Mouse (Mus musculus) adrenal gland, adult 18-20 months (tissue): ENCODE data around the gene Zfp780b. TPM values are rescaled to one million over a fixed set of nuclear protein-coding genes. Genes with fewer than 3 reads are reported as not detected.
A peak's percentile ranks its signal among the peaks of the same experiment; 100 is the strongest.
"Not testable (repeated sequence)": the region's sequence is repeated elsewhere in the genome, so short reads cannot be mapped to it uniquely, and the experiment has no call there.

Experiments
- DNase-seq, 2 experiments: peaks; one replicate each; pipeline ENCODE4 v3.0.0; 2021 to 2022; ENCODE audit warnings: low spot score in 2 of 2
- long read RNA-seq, 2 experiments: library from polyadenylated mRNA; stranded (forward); transcript quantifications; one replicate each; pipeline ENCODE4 v2.0.0; 2021
- total RNA-seq, 2 experiments: library from RNA; stranded (reverse); gene quantifications; 1 replicate in 1 of 2; 2 replicates in 1 of 2; pipeline ENCODE4 v1.2.3; 2021

Gene Zfp780b
- total RNA-seq, result 10 to 100 TPM; 10.7 to 11.2 TPM
- long read RNA-seq, experiment 1, partial matches to known transcripts, result 0 of 3 reads
- long read RNA-seq, experiment 1, other reads (novel, unspliced or antisense), result 2 of 3 reads
- long read RNA-seq, experiment 2, partial matches to known transcripts, result 0 of 6 reads
- long read RNA-seq, experiment 2, other reads (novel, unspliced or antisense), result 5 of 6 reads

DNA sequence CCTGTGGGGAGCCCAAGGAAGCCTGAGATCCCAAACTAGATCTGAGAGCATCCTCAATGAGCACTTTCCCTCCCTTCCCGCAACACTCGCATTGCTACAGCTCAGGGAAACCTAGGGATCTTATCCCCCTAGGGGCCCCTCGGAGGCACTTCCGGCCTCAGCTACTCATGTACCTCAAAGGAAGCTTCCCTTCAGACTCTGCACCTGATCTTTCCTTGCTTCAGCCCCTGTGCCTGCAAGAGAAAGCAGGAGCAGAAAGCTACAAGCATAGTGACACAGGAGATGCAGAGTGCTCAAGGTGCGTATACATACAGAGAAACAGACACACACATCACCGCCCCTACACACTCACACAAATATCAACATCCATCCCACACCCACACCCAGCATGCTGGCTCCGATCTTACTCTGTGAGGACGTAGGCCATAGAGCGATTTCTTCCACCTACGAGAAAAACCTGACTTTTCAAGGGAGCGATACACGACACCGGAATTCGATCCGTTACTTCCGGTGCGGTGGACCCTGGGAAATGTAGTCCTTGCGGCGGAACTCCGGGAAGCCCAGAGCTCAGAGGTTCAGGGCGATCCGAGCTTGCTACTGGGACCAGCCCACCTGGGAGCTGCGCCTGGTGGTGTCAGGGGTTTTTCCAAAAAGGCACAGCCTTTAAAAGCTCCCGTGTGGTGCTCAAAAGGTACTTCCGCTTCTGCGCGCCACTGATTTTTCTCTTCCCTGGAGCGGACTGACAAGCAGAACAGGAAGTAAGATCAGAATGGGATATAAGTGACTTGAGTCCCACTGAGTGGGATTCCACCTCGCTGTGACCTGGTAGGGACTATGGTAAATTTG, at the start of gene Zfp780b:
Gene Zfp780b, minus strand, starts transcription at position 489 of the 846 bp plus-strand sequence.
- DNase-seq, result peak; percentile 70 to 74

DNA sequence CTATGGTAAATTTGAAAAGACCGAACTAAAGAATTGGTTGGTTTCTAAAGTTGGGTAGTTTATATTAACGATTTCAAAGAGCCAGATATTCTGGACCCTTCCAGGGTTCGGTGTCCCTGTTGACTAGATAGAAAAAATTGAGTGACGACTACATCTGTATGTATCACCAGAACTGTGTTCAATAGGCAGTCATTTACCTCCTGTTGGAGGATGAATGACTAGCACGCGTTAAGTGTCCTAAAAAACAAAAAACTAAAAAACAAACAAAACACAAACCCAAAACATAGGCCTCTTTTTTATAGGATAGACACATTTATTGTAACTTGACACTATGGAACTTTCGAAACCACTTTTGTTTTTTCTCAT, 35.5 kb upstream of the Zfp780b start:
- no peak for DNase-seq

DNA sequence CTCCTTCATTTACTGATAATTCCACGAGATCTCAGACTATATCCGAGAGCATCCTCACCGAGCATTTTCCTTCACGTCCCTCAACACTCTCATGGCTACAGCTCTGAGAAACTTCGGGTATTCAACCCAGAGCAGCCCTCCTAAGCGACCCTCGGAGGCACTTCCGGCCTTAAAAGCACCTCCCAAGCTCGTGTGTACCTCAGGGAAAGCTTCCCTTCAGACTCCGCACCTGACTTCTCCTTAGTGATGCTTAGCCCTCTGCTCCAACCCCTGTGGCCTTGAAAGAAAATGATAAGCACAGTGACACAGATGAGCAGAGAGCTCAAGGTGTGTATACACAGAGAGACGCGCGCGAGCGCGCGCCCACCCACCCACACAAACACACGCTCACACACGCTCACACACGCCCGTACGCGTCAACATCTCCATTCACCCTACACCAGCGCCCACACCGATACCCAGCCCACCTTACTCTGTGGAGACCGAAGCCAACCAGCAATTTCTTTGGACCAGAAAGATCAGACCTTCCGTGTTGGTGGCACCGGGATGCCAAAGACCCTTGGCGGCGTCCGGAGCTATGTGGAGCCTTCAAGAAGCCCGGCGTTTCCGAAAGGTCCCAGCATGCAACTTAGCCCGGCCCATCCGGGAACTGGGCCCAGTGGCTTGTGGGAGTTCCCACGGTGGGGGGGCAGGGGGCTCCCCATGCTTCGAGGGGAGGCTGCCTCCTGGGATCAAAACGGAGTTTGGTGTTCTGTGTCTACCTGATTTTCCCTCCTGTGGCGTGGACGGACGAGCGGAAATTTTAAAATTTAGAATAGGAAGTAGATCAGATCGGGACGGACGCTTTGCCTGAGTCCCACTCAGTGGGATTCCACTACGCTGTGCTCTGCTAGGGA, 34.8 kb upstream of the Zfp780b start, which contains the start of gene Zfp850:
Gene Zfp850, minus strand, starts transcription at position 567 of the 896 bp plus-strand sequence.
- DNase-seq, result peak; percentile 69 to 77

DNA sequence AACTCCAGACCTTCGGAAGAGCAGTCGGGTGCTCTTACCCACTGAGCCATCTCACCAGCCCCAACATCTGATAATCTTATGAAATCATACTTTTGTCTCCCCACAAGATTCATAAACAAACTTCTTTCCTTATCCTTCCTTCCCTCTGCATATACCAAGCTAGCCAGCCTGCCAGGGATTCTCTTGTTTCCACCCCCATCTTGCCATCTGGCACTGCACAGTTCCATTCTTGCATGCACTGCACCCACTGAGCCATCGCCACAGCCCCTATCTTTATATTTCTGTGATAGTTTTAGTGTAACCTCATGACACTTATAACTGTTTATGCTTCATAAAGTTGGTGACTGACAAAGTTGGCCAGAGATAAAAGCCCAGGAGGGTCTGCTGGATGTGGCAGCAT, 31.3 kb upstream of the Zfp780b start:
- no peak for DNase-seq

DNA sequence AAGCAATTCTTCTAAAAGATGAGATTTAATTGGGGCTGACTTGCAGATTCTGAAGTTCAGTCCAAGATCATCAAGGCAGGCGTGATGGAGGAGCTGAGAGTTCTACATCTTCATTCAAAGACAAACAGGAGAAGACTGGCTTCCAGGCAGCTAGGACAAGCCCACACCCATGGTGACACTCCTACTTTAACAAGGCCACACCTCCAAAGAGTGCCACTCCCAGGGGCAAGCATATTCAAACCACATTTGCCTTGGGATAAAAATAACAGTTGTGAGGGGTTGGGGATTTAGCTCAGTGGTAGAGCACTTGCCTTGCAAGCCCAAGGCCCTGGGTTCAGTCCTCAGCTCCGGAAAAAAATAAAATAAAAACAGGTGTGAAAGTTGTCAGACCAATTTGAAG, 3.2 kb upstream of the Zfp780b start:
- DNase-seq, result no peak

DNA sequence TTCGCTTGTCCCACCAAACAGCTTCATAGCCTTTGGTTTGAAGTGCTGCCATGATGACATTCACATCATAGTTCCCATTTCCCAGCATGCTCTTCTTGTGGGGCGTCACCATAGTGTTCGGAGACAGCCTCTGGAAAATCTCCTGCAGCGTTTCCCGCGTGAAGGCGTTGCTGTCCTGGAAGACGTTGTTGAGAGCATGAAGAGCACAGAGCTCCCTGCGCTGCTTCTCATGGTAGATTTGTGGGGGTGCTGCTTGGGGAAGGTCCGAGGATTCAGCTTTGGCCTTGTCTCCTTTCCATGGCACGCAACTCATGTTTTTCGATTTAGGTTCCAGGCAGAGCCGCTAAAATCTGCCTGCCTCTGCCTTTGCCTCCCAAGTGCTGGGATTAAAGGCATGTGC, 29.5 kb downstream of the Zfp780b start:
- DNase-seq, result not testable (repeated sequence)

DNA sequence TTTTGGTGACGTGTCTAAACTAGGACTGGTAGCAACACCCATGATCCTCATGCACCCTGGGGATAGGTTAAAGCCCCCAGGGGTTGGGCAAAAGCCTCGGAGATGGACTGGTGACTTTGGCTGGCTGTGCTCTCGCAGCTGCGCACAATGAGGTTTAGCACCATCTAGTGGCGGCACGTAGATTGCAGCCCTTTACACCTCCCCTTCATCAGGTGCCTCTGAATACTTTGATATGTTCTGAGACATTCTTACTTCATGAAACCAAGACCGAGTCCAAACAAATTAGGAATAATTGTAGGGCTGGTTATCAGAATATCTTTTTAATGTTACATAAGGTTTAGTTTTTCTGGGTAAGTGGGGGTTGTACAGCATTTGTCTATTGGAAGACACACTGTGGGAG, 37.1 kb downstream of the Zfp780b start:
- DNase-seq, result peak in 1 of 2 experiments; percentile 24

DNA sequence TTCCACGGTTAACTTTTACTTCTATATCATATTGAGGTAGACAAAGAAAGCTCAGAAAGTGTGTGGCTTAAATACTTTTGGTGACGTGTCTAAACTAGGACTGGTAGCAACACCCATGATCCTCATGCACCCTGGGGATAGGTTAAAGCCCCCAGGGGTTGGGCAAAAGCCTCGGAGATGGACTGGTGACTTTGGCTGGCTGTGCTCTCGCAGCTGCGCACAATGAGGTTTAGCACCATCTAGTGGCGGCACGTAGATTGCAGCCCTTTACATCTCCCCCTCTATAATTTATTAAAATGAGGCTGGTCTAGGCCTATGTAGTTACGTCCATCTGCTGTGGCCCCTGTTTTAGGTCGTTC, 45.2 kb downstream of the Zfp780b start:
- not testable (repeated sequence) for DNase-seq

DNA sequence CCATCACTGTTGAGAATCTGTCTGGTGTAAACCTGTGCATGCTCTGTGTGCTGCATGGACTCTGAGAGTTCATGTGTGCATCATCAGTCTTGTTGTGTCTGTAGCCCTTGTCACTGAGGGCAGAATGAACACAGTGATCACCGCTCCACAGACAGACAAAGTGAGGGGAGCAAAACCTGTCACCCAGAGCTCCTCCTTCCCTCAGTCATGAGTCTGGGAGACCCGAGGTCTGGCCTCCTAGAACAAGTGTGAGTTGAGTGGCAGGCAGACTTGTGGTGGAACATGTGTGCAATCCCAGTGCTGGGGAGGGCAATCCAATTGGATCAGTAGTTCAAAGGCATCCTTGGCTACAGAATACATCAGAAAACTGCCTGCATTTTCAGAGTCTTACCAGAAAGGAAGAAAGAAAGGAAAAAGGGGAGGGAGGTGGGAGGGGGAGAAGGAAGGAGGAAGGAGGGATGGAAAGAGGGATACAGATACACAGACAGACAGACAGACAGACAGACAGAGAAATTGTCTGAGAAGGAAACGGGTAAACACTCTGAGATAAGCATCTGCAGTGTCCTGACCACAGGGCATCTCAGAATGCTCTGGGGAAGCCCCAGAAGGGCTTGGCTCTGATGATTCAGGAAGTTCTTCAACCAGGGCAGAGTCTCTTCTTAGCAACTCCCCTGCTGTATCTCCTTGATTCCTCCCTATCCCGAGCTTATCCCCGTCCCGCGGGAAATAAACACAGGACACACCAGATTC, 45.7 kb downstream of the Zfp780b start:
- no peak for DNase-seq

DNA sequence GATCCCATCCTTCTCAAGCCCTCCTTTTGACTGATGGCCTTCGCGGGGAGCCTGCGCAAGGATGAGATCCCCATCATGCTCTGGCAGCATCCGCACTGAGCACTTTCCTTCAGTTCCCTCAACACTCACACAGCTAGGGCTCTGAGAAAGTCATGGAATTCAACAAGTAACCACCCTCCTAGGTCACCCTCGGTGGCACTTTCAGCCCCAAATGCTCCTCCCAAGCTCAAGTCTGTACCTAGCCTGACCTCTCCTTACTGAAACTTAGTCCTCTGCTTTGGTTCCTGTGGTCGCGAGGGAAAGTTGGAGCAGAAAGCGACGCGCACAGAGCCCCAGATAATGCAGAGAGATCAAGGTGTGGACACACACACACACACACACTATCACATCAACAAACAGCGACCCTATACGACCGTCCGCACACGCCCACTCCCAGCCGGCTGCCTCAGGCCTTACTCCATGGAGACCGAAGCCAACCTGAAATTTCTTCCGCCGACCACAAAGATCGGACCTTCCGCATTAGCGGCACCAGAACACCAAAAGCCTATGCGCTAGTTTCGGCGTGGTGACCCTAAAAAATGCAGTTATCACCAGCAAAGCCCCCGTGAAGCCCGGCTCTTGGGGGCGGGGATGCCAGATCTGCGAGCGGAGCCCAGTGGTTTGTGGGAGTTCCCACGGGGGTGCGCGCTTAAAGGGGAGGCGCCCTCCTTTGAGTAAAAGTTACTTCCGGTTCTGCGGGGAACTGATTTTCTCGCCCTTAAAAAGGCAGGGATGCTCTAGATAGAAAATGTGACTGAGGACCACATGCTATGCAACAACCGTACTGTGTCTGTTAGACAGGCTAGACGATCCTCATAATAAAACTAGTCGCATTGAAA, 49.9 kb downstream of the Zfp780b start, which contains the start of gene Zfp974:
Gene Zfp974, minus strand, starts transcription at position 643 of the 878 bp plus-strand sequence.
- peak; percentile 47 to 52 for DNase-seq

DNA sequence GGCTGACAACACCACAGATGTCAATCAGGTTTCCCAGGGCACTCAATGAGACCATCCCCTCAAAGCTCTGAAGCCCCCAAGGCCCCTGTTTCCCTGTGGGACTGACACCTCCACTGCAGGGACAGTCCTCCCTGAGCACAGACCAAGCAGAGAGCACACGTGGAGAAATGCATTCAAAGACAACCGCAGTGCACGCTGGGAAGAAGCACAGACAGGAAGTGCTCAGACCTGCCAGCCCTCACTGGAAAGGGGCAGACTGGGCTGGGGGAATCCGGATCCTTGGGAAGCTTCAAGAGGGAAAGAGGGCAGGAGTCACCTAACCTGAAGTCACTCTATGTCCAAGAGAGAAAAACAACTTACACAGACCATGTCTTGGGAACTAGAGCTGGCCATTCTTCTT, 51.9 kb downstream of the Zfp780b start:
- not testable (repeated sequence) for DNase-seq

DNA sequence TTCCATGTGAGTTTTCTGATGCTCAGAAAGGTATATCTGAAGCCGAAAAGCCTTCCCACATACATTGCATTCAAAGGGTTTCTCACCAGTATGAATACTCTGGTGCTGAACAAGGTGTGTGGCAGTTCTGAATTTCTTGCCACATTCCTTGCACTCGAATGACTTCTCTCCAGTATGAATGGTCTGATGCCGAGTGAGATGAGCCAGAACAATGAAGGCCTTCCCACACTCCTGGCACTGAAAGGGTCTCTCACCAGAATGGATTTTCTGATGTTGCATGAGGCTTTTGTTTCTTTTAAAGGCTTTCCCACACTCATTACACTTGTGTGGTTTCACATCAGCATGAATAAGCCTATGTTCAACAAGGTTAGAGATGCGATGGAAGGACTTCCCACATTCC, 68.0 kb downstream of the Zfp780b start:
- not testable (repeated sequence) for DNase-seq

Other genes starting within 250 kb of the Zfp780b start
- gene Zfp60, start 247.8 kb downstream of the Zfp780b start, total RNA-seq, result 10 to 100 TPM; 13.3 to 16.2 TPM
- gene Zfp626, start 172.0 kb downstream of the Zfp780b start, total RNA-seq, result 1 to 10 TPM; 7.9 to 9.0 TPM
- 1 to 10 TPM; 3.1 to 3.3 TPM for gene Zfp59, start 140.6 kb downstream of the Zfp780b start, total RNA-seq
- gene Zfp607a, start 121.6 kb downstream of the Zfp780b start, total RNA-seq, result 1 to 10 TPM; 3.9 to 5.2 TPM
- gene Zfp974, start 49.7 kb downstream of the Zfp780b start, total RNA-seq, result 10 to 100 TPM; 11.4 to 12.2 TPM
- 1 to 10 TPM; 2.0 to 2.1 TPM for gene Zfp850, start 34.9 kb upstream of the Zfp780b start, total RNA-seq
- 100 to 1,000 TPM; 161 to 166 TPM for gene Psmc4, start 70.9 kb upstream of the Zfp780b start, total RNA-seq
- gene Fcgbp, start 92.1 kb upstream of the Zfp780b start, total RNA-seq, result not detected
- gene 9530053A07Rik, start 150.3 kb upstream of the Zfp780b start, total RNA-seq, result not detected
- gene Fbl, start 190.5 kb upstream of the Zfp780b start, total RNA-seq, result 100 to 1,000 TPM in 1 of 2 experiments, 10 to 100 TPM in 1; 98.0 to 114 TPM
- gene Dyrk1b, start 200.3 kb upstream of the Zfp780b start, total RNA-seq, result 10 to 100 TPM; 21.3 to 22.9 TPM